In the genomic region with DNA sequence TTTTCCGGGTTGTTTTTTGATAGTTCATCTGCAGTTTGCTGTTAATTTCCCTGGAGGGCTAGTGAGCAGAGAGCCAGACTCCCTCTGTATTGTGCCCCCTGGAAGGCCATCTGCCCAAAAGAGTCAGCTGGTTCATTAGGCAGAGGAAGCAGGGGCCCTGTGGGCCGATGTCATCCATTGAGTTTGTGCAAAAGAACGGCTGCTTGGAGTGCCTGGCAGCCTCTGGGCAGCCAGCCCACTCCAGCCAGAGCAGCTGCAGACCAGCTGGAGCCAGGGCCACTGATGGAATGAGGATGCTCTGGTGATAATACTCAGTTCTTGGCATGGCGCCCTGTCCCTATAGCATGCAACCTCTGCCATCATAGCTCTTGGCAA, we compare ENCODE assay signal across 8 mouse cellular contexts. TPM values are rescaled to one million over a fixed set of nuclear protein-coding genes. Genes with fewer than 3 reads are reported as not detected.
DNase-seq lines count a peak whose midpoint lies in the region; ATAC-seq lines count a peak whose summit lies in the region.

No protein-coding gene starts in this region.

- intact Hi-C loops in heart, postnatal 14 days (cut with DNase I) = no loop called here
- intact Hi-C loops in left cerebral cortex, postnatal 25 days (cut with DNase I) = no loop called here

- peak; percentile 71 for DNase-seq in layer of hippocampus, adult 11-12 months (ENCODE audit: low spot score)
- no peak for DNase-seq in layer of hippocampus, adult 9-10 months (ENCODE audit: low spot score)
- DNase-seq in cerebellum, adult 9-10 months = peak; percentile 13
- DNase-seq in heart, postnatal 14 days = peak; percentile 48 to 70
- DNase-seq in left cerebral cortex, postnatal 25 days (ENCODE audit: low spot score in 2 of 2) = peak; percentile 45 to 71
- DNase-seq in retina, embryonic 14.5 days (ENCODE audit: low spot score) = peak; percentile 84

- ATAC-seq in erythroblast, adult 5-6 weeks (replicated peaks; ENCODE audit: low FRiP score, poor library complexity, severe bottlenecking) = no peak
- no peak for ATAC-seq in monocyte, adult 5-6 weeks (replicated peaks; ENCODE audit: insufficient number of reproducible peaks, low FRiP score, low TSS enrichment, poor library complexity, severe bottlenecking)

RNA-seq across cellular contexts. Expression of a gene that starts 20.6 kb away (rescaled TPM):
- 1 to 10 TPM; 3.1 to 3.7 TPM for total RNA-seq in heart, postnatal 14 days (2021)
- total RNA-seq in left cerebral cortex, postnatal 25 days (2021) = 10 to 100 TPM; 16.1 to 16.8 TPM
- total RNA-seq in erythroblast, adult 5-6 weeks (2015; ENCODE audit: low replicate concordance) = 18.4 and 33.2 TPM in 2 replicates
- total RNA-seq in erythroblast, adult 5-6 weeks (2017; ENCODE audit: low replicate concordance) = 3.7 and 17.6 TPM in 2 replicates
- 13.5 to 30.9 TPM (median 19.7 TPM) in 3 replicates for total RNA-seq in monocyte, adult 5-6 weeks (2017)
